Mouse (Mus musculus) megakaryocyte, embryonic 14.5 days (primary cell): ENCODE data around the gene Cdkl1.

Experiments
- FLI1 ChIP-seq: IDR thresholded peaks from 2 replicates; pipeline ENCODE4 v1.6.1; 2012; ENCODE audit warnings: low read length, inconsistent platforms, mixed read lengths
- GATA1 ChIP-seq: IDR thresholded peaks from 3 replicates; pipeline ENCODE4 v1.6.1; 2012; ENCODE audit warnings: mixed read lengths, low read length, inconsistent platforms, borderline replicate concordance

DNA sequence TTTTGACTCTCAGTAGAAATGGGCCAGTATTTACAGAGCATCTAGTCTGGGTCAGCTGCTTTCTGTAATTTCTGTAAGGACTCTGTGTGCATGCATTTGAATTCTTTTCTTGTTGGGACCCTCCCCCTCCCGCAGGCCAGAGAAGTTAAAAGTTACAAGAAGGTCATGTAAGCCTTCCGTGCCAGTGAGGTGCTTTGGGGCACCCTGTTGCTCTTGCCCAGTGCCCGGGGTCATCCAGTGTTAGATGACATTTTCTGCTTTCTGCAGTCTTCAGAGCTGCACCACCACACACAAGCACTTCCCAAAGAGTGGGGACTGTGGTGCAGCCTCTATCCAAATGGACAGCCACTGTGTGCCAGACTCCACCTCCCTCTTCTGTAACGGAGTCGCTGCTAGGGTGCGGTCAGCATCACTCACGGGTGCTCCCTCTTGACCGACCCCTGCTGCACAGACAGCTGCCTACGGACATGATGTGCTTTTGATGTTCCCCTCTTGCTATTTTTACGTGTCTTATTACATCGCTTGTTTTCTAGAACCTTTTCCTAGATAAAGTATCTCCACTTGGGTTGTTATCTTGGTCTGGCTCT, 16.4 kb upstream of the Cdkl1 start:
- TF ChIP-seq GATA1 = no peak
- TF ChIP-seq FLI1 = no peak
